Mouse (Mus musculus) liver, adult 2 months (tissue): ENCODE data around the gene Akap17b. TPM values are rescaled to one million over a fixed set of nuclear protein-coding genes. Genes with fewer than 3 reads are reported as not detected.
A peak's percentile ranks its signal among the peaks of the same experiment; 100 is the strongest.

ENCODE experiments used
- DNase-seq: peaks from one replicate; pipeline ENCODE4 v3.0.0-alpha.2; 2011; ENCODE audit warnings: low read depth, low spot score; ENCODE audit errors: extremely low read depth
- H3K27ac ChIP-seq: fragments of 200-500 bp; replicated peaks from 2 replicates; pipeline ENCODE4 v1.5.1; 2012; ENCODE audit warnings: low read depth, mild to moderate bottlenecking, control low read depth, inconsistent platforms, low read length; ENCODE audit not compliant: insufficient read depth
- H3K27me3 ChIP-seq: fragments of 200-500 bp; 2 replicates; pipeline ENCODE4 v1.6.1; 2012; ENCODE audit warnings: mild to moderate bottlenecking, moderate library complexity, low read length, inconsistent platforms; ENCODE audit not compliant: control insufficient read depth, insufficient read depth
- H3K36me3 ChIP-seq: fragments of 200-500 bp; 2 replicates; pipeline ENCODE4 v1.6.1; 2012; ENCODE audit warnings: low read length, inconsistent platforms; ENCODE audit not compliant: control insufficient read depth, insufficient read depth
- H3K4me1 ChIP-seq: fragments of 200-500 bp; 2 replicates; pipeline ENCODE4 v1.6.1; 2011; ENCODE audit warnings: low read length; ENCODE audit not compliant: control insufficient read depth, insufficient read depth
- H3K4me3 ChIP-seq: fragments of 200-500 bp; 2 replicates; pipeline ENCODE4 v1.5.1; 2011; ENCODE audit warnings: low read depth, mild to moderate bottlenecking, control low read depth, low read length, moderate library complexity; ENCODE audit not compliant: insufficient read depth
- H3K79me2 ChIP-seq: fragments of 200-500 bp; 2 replicates; pipeline ENCODE4 v1.6.1; 2012; ENCODE audit warnings: inconsistent platforms, mild to moderate bottlenecking, low read length, moderate library complexity; ENCODE audit not compliant: control insufficient read depth, insufficient read depth
- H3K9ac ChIP-seq: fragments of 200-500 bp; 2 replicates; pipeline ENCODE4 v1.6.1; 2012; ENCODE audit warnings: low read depth, mild to moderate bottlenecking, control low read depth, inconsistent platforms, low read length
- CTCF ChIP-seq: fragments of 200-500 bp; IDR thresholded peaks from 2 replicates; pipeline ENCODE4 v1.5.1; 2011; ENCODE audit warnings: low read depth, low read length, control low read depth
- POLR2A ChIP-seq: fragments of 200-500 bp; IDR thresholded peaks from 2 replicates; pipeline ENCODE4 v1.6.1; 2011; ENCODE audit warnings: low read length, control low read depth; ENCODE audit not compliant: insufficient read depth; ENCODE audit errors: extremely low read depth
- WGBS: fragments of 180-500 bp; shearing (Covaris S2); methylation state at CpG from one replicate; pipeline ENCODE4 v1.1.7; 2018; 5-methylcytosine and 5-hydroxymethylcytosine counted together
- polyA plus RNA-seq: library from polyadenylated mRNA; depleted of rRNA; stranded (reverse); fragments of >200 nt; gene quantifications from 2 replicates; pipeline ENCODE4 v1.2.3, GENCODE M21; 2012
- total RNA-seq: library from RNA; depleted of rRNA; stranded (reverse); fragments of >200 nt; gene quantifications from 2 replicates; pipeline ENCODE4 v1.2.3, GENCODE M21; 2014

Gene Akap17b
- total and polyA plus RNA-seq, 2 experiments, result 0.48 to 1.9 TPM

GRCm38 (mm10) chrX:36630771-36631170, 14.4 kb downstream of the Akap17b start:
- H3K79me2 ChIP-seq, result no peaks in the 10 kb centered on the region
- H3K4me1 ChIP-seq, result no peaks in the 10 kb centered on the region
- no peak overlapping the region for H3K4me3 ChIP-seq
- H3K27me3 ChIP-seq, result no peaks in the 10 kb centered on the region
- peak; percentile 3 for DNase-seq
- WGBS, result 9% methylated on average over 1 of the region's 1 CpGs
- H3K9ac ChIP-seq, result no peak overlapping the region
- H3K27ac ChIP-seq, result no peak overlapping the region
- H3K36me3 ChIP-seq, result peaks cover 2% of the 10 kb centered on the region; the same call in 1 of the 2 replicates
- no peak for TF ChIP-seq POLR2A
- no peak for TF ChIP-seq CTCF

- Histone ChIP-seq H3K4me3 (no peak overlapping the region), H3K36me3 (no peaks in the 10 kb centered on the region), H3K79me2 (no peaks in the 10 kb centered on the region), H3K9ac (no peak overlapping the region), H3K27me3 (no peaks in the 10 kb centered on the region), H3K27ac (no peak overlapping the region), H3K4me1 (no peaks in the 10 kb centered on the region)
- WGBS, result 78% methylated on average over 3 of the region's 3 CpGs
- TF ChIP-seq CTCF, result no peak
- no peak for TF ChIP-seq POLR2A
- no peak for DNase-seq
Observed at GRCm38 (mm10) chrX:36628102-36628501, 17.1 kb downstream of the Akap17b start.

- no peak overlapping the region for H3K9ac ChIP-seq
- WGBS, result 62% methylated on average over 2 of the region's 2 CpGs
- no peaks in the 10 kb centered on the region for H3K27me3 ChIP-seq
- no peaks in the 10 kb centered on the region for H3K79me2 ChIP-seq
- peak; percentile 2 for DNase-seq
- no peak for TF ChIP-seq POLR2A
- TF ChIP-seq CTCF, result no peak
- H3K27ac ChIP-seq, result no peak overlapping the region
- H3K36me3 ChIP-seq, result peaks cover 28% of the 10 kb centered on the region
- peaks cover 3% of the 10 kb centered on the region for H3K4me1 ChIP-seq
- H3K4me3 ChIP-seq, result no peak overlapping the region
Observed at GRCm38 (mm10) chrX:36609117-36609516, 36.1 kb downstream of the Akap17b start.

GRCm38 (mm10) chrX:36604040-36604439, 41.2 kb downstream of the Akap17b start:
- H3K79me2 ChIP-seq, result no peaks in the 10 kb centered on the region; the same call in 1 of the 2 replicates
- WGBS, result 34% methylated on average over 4 of the region's 4 CpGs
- peak; percentile 89 for DNase-seq
- H3K4me3 ChIP-seq, result no peak overlapping the region
- H3K27me3 ChIP-seq, result no peaks in the 10 kb centered on the region
- no peak for TF ChIP-seq CTCF
- no peak for TF ChIP-seq POLR2A
- peak overlapping the region; percentile 85 for H3K27ac ChIP-seq
- no peak overlapping the region for H3K9ac ChIP-seq
- peaks cover 34% of the 10 kb centered on the region for H3K36me3 ChIP-seq
- peaks cover 10% of the 10 kb centered on the region for H3K4me1 ChIP-seq

GRCm38 (mm10) chrX:36602926-36603325, 42.3 kb downstream of the Akap17b start:
- 17% methylated on average over 2 of the region's 2 CpGs for WGBS
- no peak overlapping the region for H3K9ac ChIP-seq
- DNase-seq, result peak; percentile 69
- H3K36me3 ChIP-seq, result peaks cover 34% of the 10 kb centered on the region
- no peaks in the 10 kb centered on the region for H3K27me3 ChIP-seq
- peaks cover 10% of the 10 kb centered on the region for H3K4me1 ChIP-seq
- H3K4me3 ChIP-seq, result no peak overlapping the region
- peaks cover 4% of the 10 kb centered on the region; the same call in 1 of the 2 replicates for H3K79me2 ChIP-seq
- peak overlapping the region; percentile 85; the same call in 1 of the 2 replicates for H3K27ac ChIP-seq
- TF ChIP-seq POLR2A (no peak), CTCF (no peak)

GRCm38 (mm10) chrX:36600066-36600465, 45.1 kb downstream of the Akap17b start:
- 24% methylated on average over 8 of the region's 8 CpGs for WGBS
- H3K9ac ChIP-seq, result peak overlapping the region; percentile 2; the same call in 1 of the 2 replicates

More at GRCm38 (mm10) chrX:36600066-36600465, 45.1 kb downstream of the Akap17b start:
- Histone ChIP-seq H3K4me1 (peaks cover 9% of the 10 kb centered on the region; the same call in 1 of the 2 replicates), H3K27me3 (no peaks in the 10 kb centered on the region), H3K36me3 (peaks cover 20% of the 10 kb centered on the region), H3K79me2 (peaks cover 4% of the 10 kb centered on the region; the same call in 1 of the 2 replicates), H3K4me3 (peak overlapping the region; percentile 83; the same call in 1 of the 2 replicates), H3K27ac (peak overlapping the region; percentile 58)
- peak; percentile 85 for DNase-seq
- no peak for TF ChIP-seq POLR2A
- TF ChIP-seq CTCF, result no peak
